Mouse (Mus musculus): Measurements from ENCODE around the gene Vmn1r84. TPM values are rescaled to one million over a fixed set of nuclear protein-coding genes. Genes with fewer than 3 reads are reported as not detected.

Gene Vmn1r84
- polyA plus RNA-seq (2012; ENCODE audit: insufficient read depth, insufficient read length, low replicate concordance, missing spikeins) = not detected in 2 replicates

DNA sequence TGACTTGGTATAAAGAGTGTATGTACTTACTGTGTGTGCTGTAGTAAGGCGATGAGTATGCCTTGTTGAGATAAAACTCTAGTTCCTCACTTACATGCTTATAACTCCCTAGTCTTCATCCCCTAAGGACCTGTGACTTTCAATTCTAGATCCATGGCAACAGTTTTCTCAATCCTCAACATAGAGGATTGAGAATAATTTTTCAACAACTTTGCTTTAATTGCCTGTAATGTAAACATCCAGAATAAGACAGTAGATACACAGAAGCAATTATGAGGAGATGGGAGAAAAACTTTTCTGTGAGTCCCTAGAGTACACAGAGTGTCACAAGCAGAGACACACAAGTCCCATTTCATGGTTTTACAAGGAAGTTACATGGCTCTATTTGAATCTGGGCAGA is at the start of gene Vmn1r84:
Gene Vmn1r84, minus strand, starts transcription at position 101 of the 400 bp plus-strand sequence.
- Histone ChIP-seq H3K27ac (ENCODE audit: insufficient read depth, low read depth, low read length) (no peak within 1 kb of the TSS), H3K4me1 (ENCODE audit: control insufficient read depth, insufficient read depth, low read length) (no peaks in the 10 kb centered on the region), H3K4me3 (ENCODE audit: insufficient read depth, low read depth, low read length) (no peak within 1 kb of the TSS)
- TF ChIP-seq CTCF (IDR thresholded peaks at IDR 0.05; ENCODE audit: insufficient read depth, low read depth, low read length) = no peak
- no peak for TF ChIP-seq POLR2A (IDR thresholded peaks at IDR 0.05; ENCODE audit: insufficient read depth, low read depth, low read length)
- 59% methylated on average over 1 of the region's 1 CpGs for WGBS

- Histone ChIP-seq H3K4me3 (ENCODE audit: insufficient read depth, low read depth, low read length) (no peak within 1 kb of the TSS), H3K4me1 (ENCODE audit: control insufficient read depth, insufficient read depth, low read length) (no peaks in the 10 kb centered on the region), H3K27ac (ENCODE audit: insufficient read depth, low read depth, low read length) (no peak within 1 kb of the TSS)
- TF ChIP-seq CTCF (IDR thresholded peaks at IDR 0.05; ENCODE audit: insufficient read depth, low read depth, low read length) = no peak
- TF ChIP-seq POLR2A (IDR thresholded peaks at IDR 0.05; ENCODE audit: insufficient read depth, low read depth, low read length) = no peak
- 82% methylated on average over 2 of the region's 2 CpGs for WGBS
These were observed 39.7 kb downstream of the Vmn1r84 start, which contains the start of gene Vmn1r83 for GRCm38 (mm10) chr7:12329381-12329780. Gene Vmn1r83 (minus strand): TSS chr7:12329481.

Other genes with a start within 250 kb of the Vmn1r84 start
- not detected in 2 replicates for gene Vmn1r78, start 219.0 kb downstream of the Vmn1r84 start, polyA plus RNA-seq (2012; ENCODE audit: insufficient read depth, insufficient read length, low replicate concordance, missing spikeins)
- not detected in 2 replicates for gene Vmn1r79, start 198.0 kb downstream of the Vmn1r84 start, polyA plus RNA-seq (2012; ENCODE audit: insufficient read depth, insufficient read length, low replicate concordance, missing spikeins)
- gene Vmn1r80, start 180.0 kb downstream of the Vmn1r84 start, polyA plus RNA-seq (2012; ENCODE audit: insufficient read depth, insufficient read length, low replicate concordance, missing spikeins) = not detected in 2 replicates
- gene Vmn1r81, start 101.0 kb downstream of the Vmn1r84 start, polyA plus RNA-seq (2012; ENCODE audit: insufficient read depth, insufficient read length, low replicate concordance, missing spikeins) = not detected in 2 replicates
- gene Vmn1r82, start 68.8 kb downstream of the Vmn1r84 start, polyA plus RNA-seq (2012; ENCODE audit: insufficient read depth, insufficient read length, low replicate concordance, missing spikeins) = not detected in 2 replicates
- not detected in 2 replicates for gene Vmn1r83, start 39.8 kb downstream of the Vmn1r84 start, polyA plus RNA-seq (2012; ENCODE audit: insufficient read depth, insufficient read length, low replicate concordance, missing spikeins)
- not detected in 2 replicates for gene Zfp551, start 53.5 kb upstream of the Vmn1r84 start, polyA plus RNA-seq (2012; ENCODE audit: insufficient read depth, insufficient read length, low replicate concordance, missing spikeins)
- not detected in 2 replicates for gene Zfp606, start 109.0 kb upstream of the Vmn1r84 start, polyA plus RNA-seq (2012; ENCODE audit: insufficient read depth, insufficient read length, low replicate concordance, missing spikeins)
- gene 2900092C05Rik, start 143.2 kb upstream of the Vmn1r84 start, polyA plus RNA-seq (2012; ENCODE audit: insufficient read depth, insufficient read length, low replicate concordance, missing spikeins) = not detected in 2 replicates
- gene Vmn2r53, start 239.5 kb upstream of the Vmn1r84 start, polyA plus RNA-seq (2012; ENCODE audit: insufficient read depth, insufficient read length, low replicate concordance, missing spikeins) = not detected in 2 replicates